Mouse (Mus musculus): Measurements from ENCODE around the gene Rere.

DNA sequence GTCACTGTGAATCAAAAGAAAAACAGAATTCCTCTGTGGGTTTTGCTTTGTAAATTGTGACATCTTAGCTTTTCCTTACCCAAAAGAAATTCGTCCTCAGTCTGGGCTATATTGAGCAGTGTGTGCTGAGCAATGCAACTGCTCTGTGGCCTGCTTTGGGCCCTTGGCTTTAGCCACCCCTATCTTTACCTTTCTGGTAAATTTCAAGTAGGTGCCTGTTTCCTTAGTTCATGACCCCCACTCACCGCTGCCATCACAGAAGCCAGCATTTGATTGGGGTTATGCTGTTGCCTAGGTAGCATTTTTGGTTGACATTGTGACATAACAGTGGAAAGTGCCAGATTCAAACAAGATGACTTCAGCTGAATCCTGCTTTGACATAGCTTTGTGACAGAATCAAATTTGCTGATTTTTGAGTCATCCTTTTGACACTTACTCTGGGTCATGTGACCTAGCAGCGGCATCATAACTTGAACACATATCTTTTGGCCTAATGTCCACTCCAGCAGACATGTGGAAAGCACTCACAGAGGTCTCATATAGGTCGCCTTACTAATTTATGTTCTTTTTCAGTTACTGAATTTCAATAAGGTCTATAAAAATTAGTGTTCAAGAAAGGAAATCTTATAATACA is 192.1 kb downstream of the Rere start:
- no peak for TF ChIP-seq CTCF (IDR thresholded peaks at IDR 0.05; ENCODE audit: low read depth)
- TF ChIP-seq EP300 (IDR thresholded peaks at IDR 0.05; ENCODE audit: low read depth) = no peak

Measured in liver, embryonic 14.5 days (tissue).